Mouse (Mus musculus) spleen, adult 2 months (tissue): ENCODE data around the gene Spata31d1d.

Source experiments
- CTCF ChIP-seq: fragments of 200-500 bp; IDR thresholded peaks from 2 replicates; pipeline ENCODE4 v1.5.1; 2011; ENCODE audit warnings: mild to moderate bottlenecking, inconsistent platforms; ENCODE audit not compliant: insufficient read depth, insufficient read length, insufficient replicate concordance; ENCODE audit errors: extremely low read depth
- POLR2A ChIP-seq: fragments of 200-500 bp; IDR thresholded peaks from 2 replicates; pipeline ENCODE4 v1.6.1; 2011; ENCODE audit warnings: low read depth, low read length, inconsistent platforms

DNA sequence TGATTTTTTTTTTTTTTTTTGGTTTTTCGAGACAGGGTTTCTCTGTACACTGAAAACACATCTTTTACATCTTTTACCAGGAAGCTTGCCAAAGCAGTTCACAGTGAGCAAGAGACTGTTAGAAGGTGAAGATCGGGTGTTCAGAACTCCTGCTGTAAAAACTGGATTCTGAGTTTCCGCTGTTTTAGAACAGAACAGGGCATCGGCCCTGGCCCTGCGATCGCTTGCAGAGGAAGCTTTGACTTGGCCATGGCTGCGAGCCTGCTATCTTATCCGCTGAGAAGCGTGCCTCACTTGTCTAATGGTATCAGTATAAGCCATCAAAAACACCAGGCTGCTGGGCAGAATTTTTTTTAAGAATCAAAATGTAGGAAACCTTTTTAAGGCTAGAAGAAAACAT, 39.3 kb upstream of the Spata31d1d start:
- TF ChIP-seq POLR2A = no peak
- no peak for TF ChIP-seq CTCF
